Mouse (Mus musculus) limb, embryonic 12.5 days (tissue): Measurements from ENCODE around the gene Zfp142. TPM values are rescaled to one million over a fixed set of nuclear protein-coding genes. Genes with fewer than 3 reads are reported as not detected.

Experiments
- ATAC-seq: fragments of 200-750 bp; cut with Nextera tagmentation; 2 replicates; pipeline ENCODE4 v1.8.0; 2017; ENCODE audit warnings: low read depth, moderate TSS enrichment; ENCODE audit not compliant: insufficient number of reproducible peaks, insufficient read depth, low FRiP score, low TSS enrichment
- H3K27ac ChIP-seq: fragments of 300-500 bp; sonication (generic); 2 replicates; pipeline ENCODE4 v1.5.1; 2016; ENCODE audit warnings: mild to moderate bottlenecking, moderate library complexity
- H3K27me3 ChIP-seq: fragments of 300-500 bp; sonication (generic); 2 replicates; pipeline ENCODE4 v1.6.1; 2016; ENCODE audit warnings: mild to moderate bottlenecking, moderate library complexity
- H3K36me3 ChIP-seq: fragments of 300-500 bp; sonication (generic); 2 replicates; pipeline ENCODE4 v1.6.1; 2016; ENCODE audit warnings: mild to moderate bottlenecking, moderate library complexity
- H3K4me1 ChIP-seq: fragments of 300-500 bp; sonication (generic); replicated peaks from 2 replicates; pipeline ENCODE4 v1.6.1; 2016
- H3K4me2 ChIP-seq: fragments of 300-500 bp; sonication (generic); 2 replicates; pipeline ENCODE4 v1.6.1; 2016; ENCODE audit warnings: mild to moderate bottlenecking, moderate library complexity
- H3K4me3 ChIP-seq: fragments of 300-500 bp; sonication (generic); replicated peaks from 2 replicates; pipeline ENCODE4 v1.5.1; 2016; ENCODE audit warnings: mild to moderate bottlenecking
- H3K9ac ChIP-seq: fragments of 300-500 bp; sonication (generic); replicated peaks from 2 replicates; pipeline ENCODE4 v1.6.1; 2016; ENCODE audit warnings: mild to moderate bottlenecking, moderate library complexity
- H3K9me3 ChIP-seq: fragments of 300-500 bp; sonication (generic); 2 replicates; pipeline ENCODE4 v1.6.1; 2016; ENCODE audit warnings: mild to moderate bottlenecking, moderate library complexity
- WGBS: fragments of 180-500 bp; shearing (Covaris S2); methylation state at CpG from one replicate; pipeline ENCODE4 v1.1.7; 2016; 5-methylcytosine and 5-hydroxymethylcytosine counted together
- polyA plus RNA-seq: library from polyadenylated mRNA; unstranded; fragments of >200 nt; fragmentation: Nextera tagmentation; extraction: Ambion mirVana; gene quantifications from 2 replicates; pipeline ENCODE4 v1.2.1, GENCODE M21; 2016

Gene Zfp142
- polyA plus RNA-seq, 1 experiment from 2014 or later = 8.3 TPM

DNA sequence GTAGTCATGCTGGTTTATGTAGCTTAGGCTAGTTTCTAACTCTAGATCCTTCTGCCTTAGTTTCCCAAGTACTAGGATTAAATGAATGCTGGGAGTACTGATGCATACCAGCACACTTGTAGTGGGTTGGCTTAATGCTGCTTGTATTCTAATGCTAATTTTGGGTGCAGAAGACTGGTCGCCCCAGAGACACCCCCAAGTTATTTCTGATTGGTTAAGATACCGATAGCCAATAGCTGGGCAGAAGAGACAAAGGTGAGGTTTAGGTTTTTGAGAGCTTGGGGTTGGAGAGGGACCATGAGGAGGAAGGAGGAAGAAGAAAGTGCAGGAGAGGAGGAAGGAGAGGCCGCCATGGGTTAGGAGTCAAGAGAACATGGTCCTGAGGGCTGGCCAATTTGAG, 5.4 kb downstream of the Zfp142 start:
- Histone ChIP-seq H3K4me2 (no peak overlapping the region), H3K9me3 (no peaks in the 10 kb centered on the region), H3K4me1 (peaks cover 15% of the 10 kb centered on the region), H3K4me3 (no peak overlapping the region), H3K36me3 (peaks cover 56% of the 10 kb centered on the region), H3K9ac (no peak overlapping the region), H3K27me3 (no peaks in the 10 kb centered on the region), H3K27ac (no peak overlapping the region)
- WGBS = 89% methylated on average over 3 of the region's 3 CpGs
- no peak for ATAC-seq

DNA sequence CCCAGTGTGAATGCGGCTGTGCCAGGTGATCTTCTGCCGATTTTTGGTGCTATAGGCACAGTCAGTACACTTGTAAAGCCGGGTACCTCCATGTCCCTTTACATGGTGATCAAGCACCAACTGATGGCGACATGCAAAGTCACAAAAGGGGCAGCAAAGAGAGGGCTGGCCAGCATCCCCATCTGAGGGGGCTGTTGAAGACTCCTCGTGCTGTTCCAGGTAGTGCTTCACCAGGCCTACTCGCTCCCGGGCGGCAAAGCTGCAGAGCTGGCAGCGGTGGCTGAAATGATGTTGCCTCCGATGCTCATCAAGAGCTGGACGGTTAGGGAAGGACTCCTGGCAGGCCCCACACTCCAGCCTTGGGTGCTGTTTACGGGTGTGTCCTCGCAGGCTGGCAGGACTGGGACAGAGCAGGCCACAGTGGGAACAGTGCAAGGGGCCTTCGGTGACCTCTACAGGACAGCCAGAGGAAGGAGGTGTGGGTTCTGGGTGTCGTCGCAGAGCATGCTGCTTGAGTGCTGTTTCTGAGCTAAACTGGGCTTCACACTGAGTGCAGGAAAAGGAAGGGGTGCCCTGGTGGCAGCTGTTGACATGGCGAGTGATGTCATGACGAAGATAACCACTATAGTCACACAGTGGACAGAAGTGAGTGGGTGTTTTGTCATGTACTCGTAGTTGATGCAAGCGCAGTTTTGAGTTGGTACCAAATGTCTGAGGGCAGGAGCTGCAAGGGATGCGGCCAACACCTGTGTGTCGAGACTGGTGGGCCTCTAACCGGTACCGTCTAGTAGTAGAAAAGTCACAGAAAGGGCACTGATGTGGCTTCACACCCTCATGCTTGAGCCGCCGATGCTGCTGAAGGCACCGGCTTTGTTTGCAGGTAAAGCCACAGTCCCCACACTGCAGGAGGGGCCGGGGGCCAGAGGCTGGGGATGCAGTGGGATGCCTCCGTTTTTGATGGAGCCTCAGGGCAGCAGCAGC, 18.0 kb downstream of the Zfp142 start:
- Histone ChIP-seq H3K4me2 (no peak overlapping the region), H3K27ac (no peak overlapping the region), H3K9ac (no peak overlapping the region), H3K4me1 (no peaks in the 10 kb centered on the region), H3K4me3 (no peak overlapping the region), H3K36me3 (peaks cover 98% of the 10 kb centered on the region), H3K9me3 (no peaks in the 10 kb centered on the region), H3K27me3 (no peaks in the 10 kb centered on the region)
- ATAC-seq = no peak
- 91% methylated on average over 29 of the region's 29 CpGs for WGBS

GRCm38 (mm10) chr1:74565834-74566233, 22.2 kb downstream of the Zfp142 start:
- no peak overlapping the region for H3K4me3 ChIP-seq
- H3K4me2 ChIP-seq = no peak overlapping the region
- H3K27ac ChIP-seq = no peak overlapping the region
- WGBS = 96% methylated on average over 6 of the region's 6 CpGs
- H3K9me3 ChIP-seq = no peaks in the 10 kb centered on the region
- H3K36me3 ChIP-seq = peaks cover 76% of the 10 kb centered on the region
- no peaks in the 10 kb centered on the region for H3K4me1 ChIP-seq
- H3K27me3 ChIP-seq = no peaks in the 10 kb centered on the region
- ATAC-seq = no peak
- H3K9ac ChIP-seq = no peak overlapping the region

DNA sequence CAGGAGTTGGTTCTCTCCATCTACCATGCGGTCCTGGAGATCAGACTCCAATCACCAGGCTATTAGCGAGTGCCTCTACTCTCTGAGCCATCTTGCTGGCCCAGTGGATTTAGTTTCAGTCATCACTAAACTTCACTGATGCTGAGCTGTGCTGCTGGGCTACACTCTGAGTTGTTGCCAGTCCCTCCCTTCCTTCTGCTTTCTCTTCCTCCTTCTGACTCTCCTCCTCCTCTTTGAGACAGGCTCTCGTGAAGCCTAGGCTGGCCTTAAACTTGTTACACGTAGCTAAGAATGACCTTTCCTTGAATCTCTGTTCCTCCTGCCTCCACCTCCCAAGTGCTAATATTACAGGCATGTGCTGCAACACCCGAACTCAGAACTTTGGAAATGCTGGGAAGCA, 29.0 kb downstream of the Zfp142 start:
- no peak for ATAC-seq
- Histone ChIP-seq H3K36me3 (peaks cover 11% of the 10 kb centered on the region), H3K27me3 (no peaks in the 10 kb centered on the region), H3K4me2 (no peak overlapping the region), H3K4me3 (no peak overlapping the region), H3K9ac (no peak overlapping the region), H3K27ac (no peak overlapping the region), H3K9me3 (no peaks in the 10 kb centered on the region), H3K4me1 (no peaks in the 10 kb centered on the region)
- 84% methylated on average over 5 of the region's 5 CpGs for WGBS

- Histone ChIP-seq H3K4me2 (no peak within 1 kb of the TSS), H3K27me3 (0 out of 2 replicates have a peak, but pooled peaks cover 3% of the 10 kb centered on the region), H3K4me1 (peaks cover 8% of the 10 kb centered on the region; the same call in 1 of the 2 replicates), H3K4me3 (no peak within 1 kb of the TSS), H3K9me3 (no peaks in the 10 kb centered on the region), H3K9ac (no peak within 1 kb of the TSS), H3K27ac (no peak within 1 kb of the TSS), H3K36me3 (no peaks in the 10 kb centered on the region)
- WGBS = 84% methylated on average over 4 of the region's 4 CpGs
- ATAC-seq = no peak
These were observed 43.9 kb downstream of the Zfp142 start, which contains the start of gene Usp37 for GRCm38 (mm10) chr1:74544184-74544583. Gene Usp37 (minus strand): TSS chr1:74544284.

- 8% methylated on average over 6 of the region's 6 CpGs for WGBS
- no peak within 1 kb of the TSS for H3K4me3 ChIP-seq
- H3K36me3 ChIP-seq = no peaks in the 10 kb centered on the region
- no peak for ATAC-seq
- no peak within 1 kb of the TSS; the same call in 1 of the 2 replicates for H3K4me2 ChIP-seq
- H3K9ac ChIP-seq = no peak within 1 kb of the TSS
- no peaks in the 10 kb centered on the region for H3K9me3 ChIP-seq
- peaks cover 8% of the 10 kb centered on the region; the same call in 1 of the 2 replicates for H3K4me1 ChIP-seq
- H3K27ac ChIP-seq = no peak within 1 kb of the TSS
- H3K27me3 ChIP-seq = no peaks in the 10 kb centered on the region
These were observed 45.5 kb downstream of the Zfp142 start, which contains the start of gene Plcd4 for GRCm38 (mm10) chr1:74542451-74542961. Gene Plcd4 (plus strand): TSS chr1:74542888.

- Histone ChIP-seq H3K9ac (no peak overlapping the region), H3K4me2 (no peak overlapping the region), H3K27me3 (no peaks in the 10 kb centered on the region), H3K36me3 (no peaks in the 10 kb centered on the region), H3K27ac (no peak overlapping the region), H3K4me3 (no peak overlapping the region), H3K4me1 (peaks cover 8% of the 10 kb centered on the region; the same call in 1 of the 2 replicates), H3K9me3 (no peaks in the 10 kb centered on the region)
- no peak for ATAC-seq
These were observed 49.4 kb downstream of the Zfp142 start for GRCm38 (mm10) chr1:74538650-74539049.

DNA sequence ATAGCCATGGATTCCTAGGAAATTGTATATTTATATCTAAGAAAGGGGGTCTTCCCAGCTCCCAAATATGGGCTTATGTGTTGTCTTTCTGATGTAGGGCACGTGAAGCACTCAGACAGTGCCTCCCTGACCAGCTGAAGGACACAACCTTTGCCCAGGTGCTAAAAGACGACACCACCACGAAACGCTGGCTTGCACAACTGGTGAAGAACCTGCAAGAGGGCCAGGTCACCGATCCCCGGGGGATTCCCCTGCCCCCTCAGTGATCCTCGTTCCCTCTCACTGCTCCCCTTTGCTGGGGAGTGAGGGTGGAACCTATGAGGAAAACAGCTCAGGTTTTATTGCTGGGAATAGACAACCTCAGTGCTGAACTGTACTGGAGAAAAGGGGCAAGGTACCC, 59.5 kb downstream of the Zfp142 start:
- Histone ChIP-seq H3K4me2 (no peak overlapping the region), H3K9ac (no peak overlapping the region), H3K9me3 (no peaks in the 10 kb centered on the region), H3K4me3 (no peak overlapping the region), H3K4me1 (no peaks in the 10 kb centered on the region), H3K27me3 (no peaks in the 10 kb centered on the region), H3K27ac (no peak overlapping the region), H3K36me3 (peaks cover 95% of the 10 kb centered on the region)
- ATAC-seq = no peak
- WGBS = 92% methylated on average over 7 of the region's 7 CpGs

GRCm38 (mm10) chr1:74524746-74525145, 63.3 kb downstream of the Zfp142 start:
- H3K9me3 ChIP-seq = no peaks in the 10 kb centered on the region
- peaks cover 95% of the 10 kb centered on the region for H3K36me3 ChIP-seq
- H3K4me1 ChIP-seq = no peaks in the 10 kb centered on the region
- no peak overlapping the region for H3K4me3 ChIP-seq
- ATAC-seq = no peak
- H3K9ac ChIP-seq = no peak overlapping the region
- H3K27me3 ChIP-seq = no peaks in the 10 kb centered on the region
- no peak overlapping the region for H3K4me2 ChIP-seq
- no peak overlapping the region for H3K27ac ChIP-seq
- WGBS = 89% methylated on average over 4 of the region's 4 CpGs

- H3K27me3 ChIP-seq = no peaks in the 10 kb centered on the region
- no peaks in the 10 kb centered on the region for H3K9me3 ChIP-seq
- no peak overlapping the region for H3K27ac ChIP-seq
- H3K9ac ChIP-seq = no peak overlapping the region
- H3K4me2 ChIP-seq = no peak overlapping the region
- H3K36me3 ChIP-seq = peaks cover 74% of the 10 kb centered on the region
- H3K4me3 ChIP-seq = no peak overlapping the region
- no peaks in the 10 kb centered on the region for H3K4me1 ChIP-seq
- no peak for ATAC-seq
These were observed 68.2 kb downstream of the Zfp142 start for GRCm38 (mm10) chr1:74519875-74520274.
